In genomic region chr4:135154089-135154949, GRCm38 (mm10) we compare ENCODE assay signal across 10 mouse cellular contexts. TPM values are rescaled to one million over a fixed set of nuclear protein-coding genes. Genes with fewer than 3 reads are reported as not detected.
DNase-seq lines count a peak whose midpoint lies in the region; ATAC-seq lines count a peak whose summit lies in the region.
"Had no signal": no experiment of that assay in that cellular context is flagged by ENCODE, and none has a peak within 500 bp of the region (broad histone marks: within the 10 kb centered on the region; RNA-seq: fewer than 3 reads in every experiment).

No protein-coding gene starts in this region.

- H3K36me3 ChIP-seq in neural tube, embryonic 15.5 days: no peaks in the 10 kb centered on the region
- no peaks in the 10 kb centered on the region for H3K36me3 ChIP-seq in limb, embryonic 15.5 days

- under 1% methylated on average over 21 of the region's 21 CpGs for WGBS in neural tube, embryonic 15.5 days
- 5% methylated on average over 21 of the region's 21 CpGs for WGBS in limb, embryonic 15.5 days

- no peak overlapping the region for H3K4me2 ChIP-seq in neural tube, embryonic 15.5 days
- H3K4me2 ChIP-seq in limb, embryonic 15.5 days: peak overlapping the region; percentile 63

- no peak for ATAC-seq in neural tube, embryonic 15.5 days (ENCODE audit: low FRiP score)
- no peak for ATAC-seq in limb, embryonic 15.5 days (ENCODE audit: insufficient number of reproducible peaks, low FRiP score, low TSS enrichment, low read depth)

- peaks cover 90% of the 10 kb centered on the region for H3K27me3 ChIP-seq in neural tube, embryonic 15.5 days (replicated peaks)
- H3K27me3 ChIP-seq in limb, embryonic 15.5 days: peaks cover 97% of the 10 kb centered on the region

- peak; percentile 43 for DNase-seq in embryo, embryonic 9.5 days (ENCODE audit: extremely low spot score)
- DNase-seq in embryo, embryonic 10 days (ENCODE audit: low spot score): no peak
- DNase-seq in neural tube, embryonic 10.5 days (ENCODE audit: extremely low spot score, low spot score): peak; percentile 57
- DNase-seq in thymus, postnatal 36 days: peak; percentile 35 to 44
- no peak for DNase-seq in cerebellum, adult 18-20 months
- no peak for DNase-seq in adrenal gland, postnatal 10 days
- DNase-seq: right cerebral cortex, postnatal 14 days had no signal

- no peak overlapping the region for H3K9ac ChIP-seq in neural tube, embryonic 15.5 days (replicated peaks)
- H3K9ac ChIP-seq in limb, embryonic 15.5 days: no peak overlapping the region

- H3K27ac ChIP-seq in neural tube, embryonic 15.5 days (replicated peaks): no peak overlapping the region
- H3K27ac ChIP-seq in limb, embryonic 15.5 days: peak overlapping the region; percentile 57; the same call in 1 of the 2 replicates
- H3K27ac ChIP-seq: kidney, postnatal 0 days had no signal

- no peak overlapping the region for H3K4me3 ChIP-seq in neural tube, embryonic 15.5 days (replicated peaks)
- H3K4me3 ChIP-seq in limb, embryonic 15.5 days: peak overlapping the region; percentile 51

- peaks cover 22% of the 10 kb centered on the region for H3K4me1 ChIP-seq in neural tube, embryonic 15.5 days
- H3K4me1 ChIP-seq in limb, embryonic 15.5 days: peaks cover 70% of the 10 kb centered on the region

- H3K9me3 ChIP-seq in neural tube, embryonic 15.5 days (replicated peaks): no peaks in the 10 kb centered on the region
- H3K9me3 ChIP-seq in limb, embryonic 15.5 days: no peaks in the 10 kb centered on the region

RNA-seq across cellular contexts. Expression of gene Runx3, which starts 33.9 kb away (rescaled TPM):
- 0.19 and 1.1 TPM in 2 replicates for polyA plus RNA-seq in neural tube, embryonic 15.5 days (2015; fragmentation: Nextera tagmentation; extraction: Ambion mirVana)
- polyA plus RNA-seq in limb, embryonic 15.5 days (2015; fragmentation: Nextera tagmentation; extraction: Ambion mirVana): 4.4 and 4.6 TPM in 2 replicates
- total RNA-seq in adrenal gland, postnatal 10 days (2021): 1 to 10 TPM; 2.9 to 3.2 TPM

Comparison
In these comparisons a context has a peak if more than half of its experiments do, and no peak if none do; other contexts are left out.
1. DNase-seq: peak in embryo, embryonic 9.5 days (single experiment), neural tube, embryonic 10.5 days (single experiment) and thymus, postnatal 36 days (2 of 2); none in embryo, embryonic 10 days (single experiment), cerebellum, adult 18-20 months (0 of 2) and adrenal gland, postnatal 10 days (single experiment).